Comparison of ENCODE assay signal across 19 mouse cellular contexts in the genomic region with DNA sequence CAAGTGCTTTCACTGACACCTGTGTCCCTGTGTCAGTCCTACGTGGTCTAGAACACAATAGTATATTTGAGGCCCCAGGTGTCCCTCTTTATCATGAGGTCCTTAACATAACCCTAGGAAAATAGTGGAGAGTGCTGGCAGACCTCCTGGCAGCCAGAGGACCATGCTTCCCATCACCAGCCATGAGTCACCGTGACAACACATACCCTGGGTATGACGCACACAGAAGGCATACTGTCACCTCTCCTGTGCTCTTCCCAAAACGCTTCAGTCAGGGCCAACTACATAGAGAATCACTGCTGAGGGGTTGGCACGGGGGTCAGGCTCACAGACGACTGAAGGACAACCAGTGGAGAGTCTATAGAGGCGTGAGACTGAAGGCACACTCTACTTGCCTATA. TPM values are rescaled to one million over a fixed set of nuclear protein-coding genes. Genes with fewer than 3 reads are reported as not detected.
"Had no signal": no experiment of that assay in that cellular context is flagged by ENCODE, and none has a peak within 500 bp of the region (broad histone marks: within the 10 kb centered on the region; RNA-seq: fewer than 3 reads in every experiment).

No protein-coding gene starts in this region.

- H3K27ac ChIP-seq: limb, embryonic 13.5 days; liver, embryonic 14.5 days; midbrain, embryonic 12.5 days; neural tube, embryonic 13.5 days had no signal

- ATAC-seq: lung, postnatal 0 days; midbrain, embryonic 16.5 days had no signal

- H3K4me3 ChIP-seq: limb, embryonic 13.5 days; midbrain, embryonic 12.5 days; neural tube, embryonic 13.5 days had no signal

- H3K9ac ChIP-seq: limb, embryonic 13.5 days; liver, embryonic 14.5 days; midbrain, embryonic 12.5 days; neural tube, embryonic 13.5 days had no signal

- H3K9me3 ChIP-seq: limb, embryonic 13.5 days; midbrain, embryonic 12.5 days; neural tube, embryonic 13.5 days had no signal

- H3K36me3 ChIP-seq: limb, embryonic 13.5 days; midbrain, embryonic 12.5 days; neural tube, embryonic 13.5 days had no signal

- H3K4me2 ChIP-seq: limb, embryonic 13.5 days; midbrain, embryonic 12.5 days; neural tube, embryonic 13.5 days had no signal

- DNase-seq: kidney, adult 8-10 months; kidney, postnatal 25 days; layer of hippocampus, adult 9-11 months; left cerebral cortex, postnatal 4 days; lung, adult 18-20 months; lung, postnatal 36 days; thymus, adult 18-20 months; thymus, postnatal 14 days had no signal

RNA-seq across cellular contexts. Expression of a gene that starts 9.0 kb away (rescaled TPM):
- total RNA-seq: megakaryocyte progenitor cell, adult 5-6 weeks had no signal

RNA-seq across cellular contexts. Expression of a gene that starts 18.9 kb away (rescaled TPM):
- total RNA-seq: left cerebral cortex, postnatal 4 days; liver, adult 2 months; megakaryocyte progenitor cell, adult 5-6 weeks had no signal
- polyA plus RNA-seq: kidney, embryonic 16.5 days; limb, embryonic 13.5 days; liver, adult 2 months; liver, embryonic 14.5 days; lung, postnatal 0 days; midbrain, embryonic 12.5 days; midbrain, embryonic 16.5 days; neural tube, embryonic 13.5 days; stomach, embryonic 14.5 days; urinary bladder, adult 2 months had no signal
